Mouse (Mus musculus) spleen, postnatal 10 days (tissue): ENCODE data around the gene Zfp867.

Source experiments
- DNase-seq, 2 experiments: peaks; one replicate each; pipeline ENCODE4 v3.0.0; 2021 to 2022; ENCODE audit warnings: low spot score in 2 of 2

Zfp867 gene

GRCm38 (mm10) chr11:59472326-59472677 lies at the start of gene Zfp867:
Zfp867 (minus strand) TSS chr11:59472474.
- peak; percentile 60 to 88 for DNase-seq

GRCm38 (mm10) chr11:59519741-59520495 lies 47.6 kb upstream of the Zfp867 start:
- DNase-seq, result no peak

- no peak for DNase-seq
Observed at GRCm38 (mm10) chr11:59518226-59518625, 46.0 kb upstream of the Zfp867 start.

- DNase-seq, result no peak
Observed at GRCm38 (mm10) chr11:59517441-59517840, 45.2 kb upstream of the Zfp867 start.

GRCm38 (mm10) chr11:59514789-59515188 lies 42.5 kb upstream of the Zfp867 start:
- no peak for DNase-seq

- DNase-seq, result no peak
Observed at GRCm38 (mm10) chr11:59514381-59514780, 42.1 kb upstream of the Zfp867 start.

- DNase-seq, result no peak
Observed at GRCm38 (mm10) chr11:59513556-59513955, 41.3 kb upstream of the Zfp867 start.

- DNase-seq, result no peak
Observed at GRCm38 (mm10) chr11:59512733-59513132, 40.5 kb upstream of the Zfp867 start.

- DNase-seq, result no peak
Observed at GRCm38 (mm10) chr11:59511558-59511957, 39.3 kb upstream of the Zfp867 start.

GRCm38 (mm10) chr11:59506713-59507074 lies 34.4 kb upstream of the Zfp867 start:
- DNase-seq, result no peak

- peak; percentile 43 to 68 for DNase-seq
Observed at GRCm38 (mm10) chr11:59505839-59506712, 33.8 kb upstream of the Zfp867 start.

- peak; percentile 43 to 68 for DNase-seq
Observed at GRCm38 (mm10) chr11:59505351-59505838, 33.1 kb upstream of the Zfp867 start.

- DNase-seq, result no peak
Observed at GRCm38 (mm10) chr11:59501978-59502700, 29.9 kb upstream of the Zfp867 start.

GRCm38 (mm10) chr11:59497747-59498146 lies 25.5 kb upstream of the Zfp867 start:
- DNase-seq, result no peak

- DNase-seq, result no peak
Observed at GRCm38 (mm10) chr11:59496672-59497310, 24.5 kb upstream of the Zfp867 start.

- DNase-seq, result no peak
Observed at GRCm38 (mm10) chr11:59486222-59486621, 13.9 kb upstream of the Zfp867 start.

GRCm38 (mm10) chr11:59485641-59486040 lies 13.4 kb upstream of the Zfp867 start:
- DNase-seq, result no peak

GRCm38 (mm10) chr11:59483212-59483611 lies 10.9 kb upstream of the Zfp867 start:
- DNase-seq, result peak in 1 of 2 experiments; percentile 50

- no peak for DNase-seq
Observed at GRCm38 (mm10) chr11:59477240-59477639, 5.0 kb upstream of the Zfp867 start.

- DNase-seq, result peak in 1 of 2 experiments; percentile 18
Observed at GRCm38 (mm10) chr11:59471413-59472325, 605 bp downstream of the Zfp867 start.
